Mouse (Mus musculus): Measurements from ENCODE around the gene Cnnm4. TPM values are rescaled to one million over a fixed set of nuclear protein-coding genes. Genes with fewer than 3 reads are reported as not detected.

The Cnnm4 gene
- polyA plus RNA-seq (2015; fragmentation: Nextera tagmentation; extraction: Ambion mirVana), result 12.3 and 13.7 TPM in 2 replicates

DNA sequence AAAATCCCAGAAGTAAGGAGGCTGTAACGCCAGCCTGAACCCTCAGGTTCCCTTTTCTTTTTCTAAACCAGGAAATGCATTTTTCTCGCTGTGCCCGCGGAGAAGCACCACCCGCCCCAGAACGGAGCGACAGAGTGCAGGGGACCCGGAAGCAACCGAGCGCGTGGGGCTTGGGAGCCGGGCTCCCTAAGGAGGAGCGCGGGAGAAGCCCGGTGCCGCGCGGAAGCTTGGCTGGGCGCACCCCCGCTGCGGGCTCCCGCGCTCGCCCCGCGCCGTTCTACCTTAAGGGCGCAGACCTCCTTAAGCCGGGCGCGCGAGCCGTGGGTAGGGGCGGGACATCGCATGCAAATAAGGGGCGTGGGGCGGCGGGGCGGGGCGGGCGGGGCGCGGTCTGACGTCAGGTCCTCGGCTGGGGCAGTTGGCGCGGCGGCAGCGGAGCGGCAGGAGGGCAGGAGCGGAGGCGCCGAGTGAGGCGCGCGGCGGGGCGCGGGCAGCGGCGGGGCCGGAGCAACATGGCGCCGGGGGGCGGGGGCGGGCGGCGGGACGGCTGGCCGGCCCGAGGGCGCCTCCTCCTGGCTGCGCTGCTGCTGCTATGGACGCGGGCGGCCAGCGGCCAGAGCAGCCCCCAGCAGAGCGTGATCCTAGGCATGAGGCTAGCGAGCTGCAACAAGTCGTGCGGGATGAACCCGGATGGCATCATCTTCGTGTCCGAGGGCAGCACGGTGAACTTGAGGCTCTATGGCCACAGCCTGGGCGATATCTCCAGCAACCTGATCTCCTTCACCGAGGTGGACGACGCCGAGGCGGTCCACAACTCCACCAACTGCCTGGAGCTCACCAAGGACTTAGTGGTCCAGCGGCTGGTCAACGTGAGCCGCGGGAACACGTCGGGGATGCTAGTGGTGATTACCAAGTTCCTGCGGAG lies at the start of gene Cnnm4:
TSS of gene Cnnm4 (plus strand) at position 440 of the 925 bp plus-strand sequence.
- peak; percentile 92 for DNase-seq (ENCODE audit: low spot score)

DNA sequence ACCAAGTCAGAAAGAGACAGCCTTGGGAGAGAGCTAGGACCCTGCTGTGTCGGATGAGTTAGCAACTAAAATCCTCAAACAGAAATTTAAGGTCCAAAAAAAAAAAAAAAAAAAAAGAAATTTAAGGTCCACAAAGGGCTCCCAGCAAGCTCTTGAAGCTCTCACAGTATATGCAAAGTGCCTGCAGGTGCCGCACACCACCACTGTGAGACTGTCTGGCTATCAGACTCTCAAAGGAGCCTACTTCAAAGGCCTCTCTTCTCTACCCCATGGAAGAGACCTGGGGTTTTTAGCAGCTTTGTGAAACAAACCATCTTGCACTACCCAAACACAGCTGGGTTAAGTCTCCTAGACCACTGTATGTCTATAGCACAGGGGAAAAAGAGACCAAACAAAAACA lies 41.9 kb upstream of the Cnnm4 start:
- peak; percentile 53 for DNase-seq (ENCODE audit: low spot score)

- no peak for DNase-seq (ENCODE audit: low spot score)
Measured at GRCm38 (mm10) chr1:36432999-36433398, 38.4 kb upstream of the Cnnm4 start.

DNA sequence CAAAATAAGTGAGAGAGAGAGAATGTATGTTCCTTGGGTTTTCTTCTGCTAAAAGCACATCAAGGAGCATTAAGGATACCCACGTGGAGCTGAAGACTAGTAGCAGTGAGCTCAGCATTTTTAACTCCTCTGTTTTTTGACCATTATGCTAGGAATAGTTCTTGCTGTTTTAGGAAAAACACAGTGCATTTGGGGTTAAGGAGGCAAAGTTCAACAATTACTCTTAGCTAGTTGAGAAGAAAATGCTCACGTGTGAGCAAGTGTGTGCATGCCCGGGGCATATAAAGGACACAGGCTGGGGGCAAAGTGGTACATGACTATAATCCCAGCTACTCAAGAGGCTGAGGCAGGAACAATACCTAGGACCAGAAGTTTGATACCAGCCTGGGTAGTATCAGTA lies 37.8 kb upstream of the Cnnm4 start:
- no peak for DNase-seq (ENCODE audit: low spot score)

GRCm38 (mm10) chr1:36435071-36435470 lies 36.3 kb upstream of the Cnnm4 start:
- DNase-seq (ENCODE audit: low spot score), result peak; percentile 86

- DNase-seq (ENCODE audit: low spot score), result no peak
Measured at GRCm38 (mm10) chr1:36436515-36436914, 34.9 kb upstream of the Cnnm4 start.

DNA sequence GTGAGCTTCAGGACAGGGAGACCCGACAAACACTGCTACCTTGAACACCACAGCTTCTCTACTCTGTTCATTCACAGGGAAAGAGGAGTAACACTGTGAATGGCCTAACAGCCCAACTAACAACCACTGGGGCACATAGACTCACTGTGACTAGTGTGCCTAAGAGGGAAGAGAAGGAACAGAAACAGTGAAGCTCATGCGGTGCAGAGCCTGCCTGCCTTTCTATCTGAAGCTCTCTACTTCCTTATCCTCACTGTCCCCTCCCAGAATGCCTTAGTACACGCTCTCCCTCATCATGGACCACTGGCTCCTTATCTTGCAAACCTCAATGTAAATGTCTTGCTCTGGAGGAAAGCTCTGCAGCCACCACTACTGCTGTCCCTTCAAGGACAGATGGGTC lies 34.2 kb upstream of the Cnnm4 start:
- no peak for DNase-seq (ENCODE audit: low spot score)

GRCm38 (mm10) chr1:36441101-36441500 lies 30.3 kb upstream of the Cnnm4 start:
- no peak for DNase-seq (ENCODE audit: low spot score)

DNA sequence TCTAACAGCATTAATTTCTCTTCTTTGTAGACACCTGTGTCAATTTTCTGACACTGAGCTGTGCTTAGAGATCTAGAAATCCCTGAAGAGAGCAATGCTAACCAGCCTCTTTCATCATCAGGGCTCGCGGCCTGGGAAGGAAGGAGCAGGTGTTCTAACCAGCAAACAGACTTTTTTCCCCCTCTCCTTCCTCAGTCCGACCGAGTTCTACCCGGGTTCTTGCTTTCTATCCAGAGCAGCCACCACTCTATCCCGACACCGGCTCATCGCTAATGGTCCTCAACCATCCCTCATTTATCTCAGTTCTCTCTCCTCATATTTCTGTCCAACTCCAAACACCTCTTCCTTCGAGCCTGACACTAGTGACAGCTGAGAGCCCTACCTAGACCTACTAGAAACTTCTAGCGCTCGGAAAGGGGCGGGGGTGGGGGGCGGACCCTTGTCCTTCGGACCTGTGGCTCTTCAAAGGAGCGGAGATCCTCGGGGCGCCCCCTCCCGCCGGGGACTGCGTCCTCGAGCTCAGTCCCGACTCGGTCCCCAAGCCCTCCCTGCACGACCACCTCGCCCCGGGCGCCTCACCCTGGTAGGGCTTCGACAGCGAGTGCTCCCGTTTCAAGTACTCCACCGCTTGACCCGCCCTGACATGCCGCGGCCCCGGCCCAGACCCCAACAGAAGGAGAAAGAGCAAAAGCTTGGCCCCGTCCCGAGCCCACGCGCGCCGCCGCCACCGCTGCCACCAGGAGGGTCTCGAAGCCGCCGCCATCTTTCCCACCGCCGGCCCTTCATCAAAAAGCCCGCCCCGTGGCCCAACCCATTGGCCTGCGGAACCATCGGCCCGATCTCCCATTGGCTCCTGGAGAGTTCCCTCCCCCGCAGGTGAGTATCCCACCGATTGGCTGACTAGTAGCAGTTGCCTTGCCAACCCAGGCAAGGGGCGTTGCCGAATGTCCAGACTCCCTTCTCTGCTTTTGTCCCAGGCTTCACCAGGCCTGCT lies 26.7 kb upstream of the Cnnm4 start, which contains the start of gene Lman2l:
TSS of gene Lman2l (minus strand) at position 801 of the 994 bp plus-strand sequence.
- peak; percentile 96 for DNase-seq (ENCODE audit: low spot score)

- DNase-seq (ENCODE audit: low spot score), result no peak
Measured at GRCm38 (mm10) chr1:36445508-36445907, 25.9 kb upstream of the Cnnm4 start.

- DNase-seq (ENCODE audit: low spot score), result peak; percentile 43
Measured at GRCm38 (mm10) chr1:36446106-36446824, 25.2 kb upstream of the Cnnm4 start.

DNA sequence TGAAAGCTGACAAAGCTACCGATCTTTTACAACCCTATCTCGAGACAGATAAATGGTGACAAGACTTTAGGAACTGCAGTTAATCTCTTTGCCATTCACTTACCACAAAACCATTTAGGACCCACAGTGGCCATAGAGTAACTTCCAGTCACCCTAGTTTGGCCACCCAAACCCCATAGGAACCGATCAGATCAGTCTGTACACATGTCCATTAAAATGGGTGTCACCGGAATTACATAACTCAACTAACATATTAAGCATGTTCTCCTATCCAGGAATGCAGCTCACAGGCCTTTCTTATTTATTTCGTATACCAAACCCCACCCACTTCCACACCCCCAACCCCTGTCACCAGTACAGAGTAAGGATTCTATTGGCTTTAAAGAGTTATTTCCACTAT lies 24.6 kb upstream of the Cnnm4 start:
- no peak for DNase-seq (ENCODE audit: low spot score)

GRCm38 (mm10) chr1:36454055-36454815 lies 17.2 kb upstream of the Cnnm4 start:
- DNase-seq (ENCODE audit: low spot score), result no peak

DNA sequence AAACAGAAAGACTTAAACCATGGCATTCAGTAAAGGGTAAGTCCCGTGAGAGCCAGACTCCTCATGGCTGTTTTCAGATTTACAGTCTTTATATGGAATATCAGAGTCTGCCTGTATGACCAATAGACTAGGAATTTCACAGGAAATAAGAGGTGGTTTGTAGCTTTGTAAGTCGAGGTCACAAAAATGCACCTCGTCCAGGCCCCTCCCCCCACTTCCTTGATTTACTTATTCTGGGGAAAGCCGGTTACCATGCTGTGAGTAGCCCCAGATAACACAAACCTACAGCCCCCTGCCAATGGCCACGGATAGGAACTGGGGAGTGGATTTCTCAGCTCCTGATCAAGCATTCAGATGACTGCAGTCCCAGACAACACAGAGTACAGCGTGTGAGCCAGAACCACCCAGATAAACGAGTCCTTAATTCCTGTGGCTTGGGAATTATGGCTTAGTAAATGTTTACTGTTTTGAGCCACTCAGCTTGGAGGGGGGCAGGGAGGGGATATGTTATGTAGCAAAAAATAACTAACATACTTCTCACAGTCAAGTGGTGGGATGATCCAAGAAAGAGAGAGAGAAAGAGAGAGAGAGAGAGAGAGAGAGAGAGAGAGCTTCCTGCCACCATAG lies 13.9 kb upstream of the Cnnm4 start:
- DNase-seq (ENCODE audit: low spot score), result no peak

DNA sequence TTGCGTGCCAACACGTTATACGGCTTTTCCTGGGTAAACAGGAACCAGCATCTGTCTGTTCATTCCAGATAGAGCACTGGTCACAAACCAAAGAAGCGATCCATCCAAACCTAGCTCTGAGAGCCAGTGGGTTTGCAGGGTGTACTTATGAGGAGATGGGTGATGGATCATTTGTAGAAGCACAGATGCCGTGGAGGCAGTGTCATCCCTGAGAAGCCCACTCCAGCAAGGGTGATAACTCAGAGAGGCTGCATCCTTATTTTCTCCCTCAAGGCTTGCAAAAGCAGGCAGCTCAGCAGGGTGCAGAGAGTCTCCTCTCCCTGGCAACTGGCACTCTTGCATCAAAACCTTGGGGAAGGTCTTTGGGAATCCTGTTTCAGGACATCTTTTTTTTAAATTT lies 13.3 kb upstream of the Cnnm4 start:
- DNase-seq (ENCODE audit: low spot score), result no peak

DNA sequence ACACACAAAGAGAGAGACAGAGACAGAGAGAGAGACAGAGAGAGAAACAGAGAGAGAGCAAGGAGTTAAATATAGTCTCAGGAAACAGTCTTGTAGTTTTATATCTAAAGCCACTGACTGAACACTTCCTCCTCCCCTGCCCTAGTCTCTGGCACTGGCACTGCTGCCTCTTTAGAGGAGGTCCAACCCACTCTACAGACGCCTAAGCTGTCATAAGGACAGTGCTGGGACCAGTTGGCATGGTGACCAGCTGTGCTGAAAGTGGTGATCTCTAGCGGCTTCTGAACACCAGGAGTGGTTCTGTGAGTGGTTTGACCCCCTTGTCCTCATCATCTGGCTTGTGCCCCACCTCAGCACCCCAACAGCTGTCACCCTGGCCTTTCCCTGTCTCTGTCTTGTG lies 9.6 kb upstream of the Cnnm4 start:
- no peak for DNase-seq (ENCODE audit: low spot score)

- no peak for DNase-seq (ENCODE audit: low spot score)
Measured at GRCm38 (mm10) chr1:36465641-36466160, 5.7 kb upstream of the Cnnm4 start.

GRCm38 (mm10) chr1:36467446-36467845 lies 4.0 kb upstream of the Cnnm4 start:
- DNase-seq (ENCODE audit: low spot score), result no peak

DNA sequence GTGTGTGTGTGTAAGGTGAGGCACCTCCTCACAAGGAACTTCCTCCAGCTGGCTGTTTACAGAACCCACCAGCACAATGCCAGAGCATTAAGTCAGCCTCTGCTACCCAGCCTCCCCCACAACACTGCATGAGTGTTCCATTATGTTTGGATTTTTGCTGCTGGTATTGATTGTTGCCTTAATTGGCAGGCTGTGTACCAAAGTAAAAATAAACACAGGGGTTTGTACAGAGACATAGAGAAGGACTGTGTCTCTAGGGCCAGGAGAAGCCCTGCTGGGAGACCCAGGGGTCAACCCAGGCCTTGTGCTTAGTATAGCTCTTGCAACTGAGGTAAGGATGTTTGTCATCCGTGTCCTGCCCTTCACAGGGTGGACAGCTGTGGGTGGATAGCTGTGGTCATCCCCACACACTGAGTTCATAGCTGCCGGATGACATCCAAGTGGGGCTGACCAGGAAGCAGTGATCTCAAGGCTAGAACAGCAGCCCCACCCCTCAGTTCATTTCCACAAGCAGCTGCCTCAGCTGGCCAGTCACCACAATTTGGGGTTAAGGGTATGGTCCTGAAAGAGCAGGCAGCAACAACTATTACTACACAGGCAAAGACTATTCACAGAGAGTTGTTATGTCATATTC lies 1.5 kb upstream of the Cnnm4 start:
- no peak for DNase-seq (ENCODE audit: low spot score)
